Mouse (Mus musculus): ENCODE results near the gene Ifrd2. TPM values are rescaled to one million over a fixed set of nuclear protein-coding genes. Genes with fewer than 3 reads are reported as not detected.

Gene Ifrd2
- polyA plus RNA-seq, 1 experiment from 2014 or later, result 40.0 TPM

GRCm38 (mm10) chr9:107629901-107630425 lies 42.5 kb downstream of the Ifrd2 start:
- 16% methylated on average over 14 of the region's 14 CpGs for whole genome bisulfite sequencing
- peaks cover 84% of the 10 kb centered on the region for H3K4me1 ChIP-seq
- ATAC-seq (ENCODE audit: borderline replicate concordance, extremely low read depth, low FRiP score, low TSS enrichment), result no peak

DNA sequence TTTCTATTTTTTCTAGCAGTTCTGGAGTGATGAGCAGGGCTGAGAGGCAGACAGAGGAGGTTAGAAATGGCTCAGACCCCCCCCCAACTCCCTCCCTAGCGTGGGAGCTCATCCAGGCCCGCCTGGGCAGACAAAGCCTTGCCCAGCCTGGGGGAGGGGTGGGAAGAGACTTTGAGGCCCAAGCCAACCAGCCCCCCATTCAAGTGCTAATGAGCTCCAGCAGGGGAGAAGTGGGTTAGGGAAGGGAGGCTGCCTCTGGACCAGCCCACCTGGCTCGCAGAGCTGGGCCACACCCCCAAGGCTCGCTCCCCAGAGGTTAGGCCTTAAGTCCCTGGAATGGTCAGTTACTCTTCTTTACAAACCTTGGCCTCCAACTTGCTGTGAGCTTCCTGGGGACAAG lies 43.1 kb downstream of the Ifrd2 start:
- H3K4me3 ChIP-seq, result no peak overlapping the region

More at GRCm38 (mm10) chr9:107629901-107630425, 42.5 kb downstream of the Ifrd2 start:
- Histone ChIP-seq H3K36me3 (peaks cover 10% of the 10 kb centered on the region), H3K27me3 (no peaks in the 10 kb centered on the region), H3K9me3 (no peaks in the 10 kb centered on the region), H3K4me2 (peak overlapping the region; percentile 31), H3K27ac (peak overlapping the region; percentile 90), H3K4me3 (0 out of 2 replicates have a peak overlapping the region, but pooled peaks have one; percentile 1), H3K9ac (peak overlapping the region; percentile 30; the same call in 1 of the 2 replicates)

DNA sequence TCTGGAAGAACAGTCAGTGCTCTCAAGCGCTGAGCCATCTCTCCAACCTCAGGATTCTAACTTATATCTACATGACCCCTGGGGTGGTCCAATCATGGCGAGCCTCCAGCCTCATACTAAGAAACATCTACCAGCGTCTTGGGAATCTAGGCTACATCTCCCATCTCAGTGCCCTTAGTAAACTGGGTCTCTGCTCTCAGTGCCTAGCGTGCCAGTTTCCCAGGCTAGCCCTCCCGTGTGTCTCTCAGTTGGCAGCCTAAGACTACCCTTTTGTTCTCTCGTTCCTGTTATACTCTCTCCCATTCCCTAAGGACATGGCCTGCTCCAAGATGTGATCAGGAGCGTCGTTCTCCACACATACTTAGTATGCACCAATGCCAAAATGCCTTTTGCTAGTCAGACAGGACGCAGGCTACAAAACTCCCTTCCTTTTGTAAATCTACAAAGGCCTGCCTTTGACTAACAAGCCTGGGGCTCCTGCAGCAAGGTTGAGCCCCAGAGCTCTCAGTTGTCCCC lies 43.9 kb downstream of the Ifrd2 start:
- H3K36me3 ChIP-seq, result no peaks in the 10 kb centered on the region
- H3K9me3 ChIP-seq, result no peaks in the 10 kb centered on the region
- H3K4me2 ChIP-seq, result peak overlapping the region; percentile 98
- no peaks in the 10 kb centered on the region for H3K27me3 ChIP-seq
- peaks cover 77% of the 10 kb centered on the region for H3K4me1 ChIP-seq
- H3K9ac ChIP-seq, result no peak overlapping the region
- H3K4me3 ChIP-seq, result no peak overlapping the region
- H3K27ac ChIP-seq, result peak overlapping the region; percentile 90; the same call in 1 of the 2 replicates
- ATAC-seq (ENCODE audit: borderline replicate concordance, extremely low read depth, low FRiP score, low TSS enrichment), result no peak
- WGBS, result 73% methylated on average over 9 of the region's 9 CpGs

More for the DNA sequence above, 43.1 kb downstream of the Ifrd2 start:
- Histone ChIP-seq H3K9me3 (no peaks in the 10 kb centered on the region), H3K27me3 (no peaks in the 10 kb centered on the region), H3K4me1 (peaks cover 79% of the 10 kb centered on the region), H3K27ac (peak overlapping the region; percentile 90), H3K9ac (peak overlapping the region; percentile 30), H3K4me2 (peak overlapping the region; percentile 31), H3K36me3 (peaks cover 4% of the 10 kb centered on the region; the same call in 1 of the 2 replicates)
- ATAC-seq (ENCODE audit: borderline replicate concordance, extremely low read depth, low FRiP score, low TSS enrichment), result no peak
- WGBS, result 21% methylated on average over 4 of the region's 4 CpGs

DNA sequence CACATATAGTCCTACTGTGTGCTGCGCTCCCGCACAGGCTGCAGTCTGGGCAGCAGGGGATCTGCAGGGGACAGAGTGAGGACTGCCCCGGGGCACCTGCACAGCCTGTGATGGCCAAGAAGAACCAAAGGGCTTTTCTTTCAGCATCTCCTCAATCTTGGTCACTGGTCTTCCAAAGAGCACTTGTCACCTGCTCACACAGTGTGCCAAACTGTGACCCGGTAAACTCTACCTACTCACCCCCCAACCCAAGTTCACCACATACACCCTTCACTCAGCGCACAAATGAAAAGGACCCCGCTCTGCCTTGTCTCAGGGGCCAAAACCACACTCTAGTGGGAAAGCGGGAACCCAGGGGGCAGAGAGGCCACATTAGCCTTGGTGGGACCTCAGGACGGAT lies 44.4 kb downstream of the Ifrd2 start:
- H3K9ac ChIP-seq, result 0 out of 2 replicates have a peak overlapping the region, but pooled peaks have one; percentile 76
- ATAC-seq (ENCODE audit: borderline replicate concordance, extremely low read depth, low FRiP score, low TSS enrichment), result no peak
- peak overlapping the region; percentile 77; the same call in 1 of the 2 replicates for H3K4me3 ChIP-seq
- 95% methylated on average over 8 of the region's 8 CpGs for WGBS
- peak overlapping the region; percentile 98 for H3K4me2 ChIP-seq
- H3K27ac ChIP-seq, result peak overlapping the region; percentile 90; the same call in 1 of the 2 replicates
- H3K4me1 ChIP-seq, result peaks cover 73% of the 10 kb centered on the region
- no peaks in the 10 kb centered on the region for H3K27me3 ChIP-seq
- no peaks in the 10 kb centered on the region for H3K9me3 ChIP-seq
- no peaks in the 10 kb centered on the region for H3K36me3 ChIP-seq

- H3K27ac ChIP-seq, result peak overlapping the region; percentile 90
- peak overlapping the region; percentile 98 for H3K4me2 ChIP-seq
- peaks cover 66% of the 10 kb centered on the region for H3K4me1 ChIP-seq
- 53% methylated on average over 6 of the region's 6 CpGs for WGBS
- no peaks in the 10 kb centered on the region for H3K36me3 ChIP-seq
- H3K27me3 ChIP-seq, result no peaks in the 10 kb centered on the region
- H3K4me3 ChIP-seq, result peak overlapping the region; percentile 77
- peak overlapping the region; percentile 76 for H3K9ac ChIP-seq
- no peak for ATAC-seq (ENCODE audit: borderline replicate concordance, extremely low read depth, low FRiP score, low TSS enrichment)
- no peaks in the 10 kb centered on the region for H3K9me3 ChIP-seq
Observed at GRCm38 (mm10) chr9:107632478-107632877, 45.0 kb downstream of the Ifrd2 start.

DNA sequence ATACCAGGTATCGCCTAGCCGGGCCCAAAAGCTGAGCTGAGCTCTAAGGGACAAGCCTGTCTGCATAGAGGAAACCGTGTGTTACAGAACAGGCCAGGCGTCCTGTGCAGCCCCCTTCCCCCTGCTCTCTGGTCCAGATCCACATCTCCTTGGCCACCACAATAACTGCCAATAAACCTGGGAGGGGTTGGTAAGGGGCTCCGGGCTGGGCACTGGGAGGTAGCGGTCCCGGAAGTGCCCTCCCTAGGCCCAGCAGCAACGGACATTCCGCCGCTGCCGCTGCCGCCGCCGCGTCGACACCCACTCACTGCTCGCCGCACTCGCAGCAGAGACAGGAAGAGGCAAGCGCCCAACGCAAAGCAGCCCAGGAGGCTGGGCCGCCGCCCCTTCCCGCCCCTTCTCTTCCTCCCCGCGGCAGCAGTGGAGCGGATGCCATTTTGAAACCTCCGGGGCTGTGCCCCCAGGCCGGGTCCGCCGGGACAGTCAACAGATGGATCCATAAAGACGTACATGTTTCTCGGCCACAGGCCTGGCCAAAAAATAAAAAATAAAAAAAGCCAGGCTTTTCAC lies 45.7 kb downstream of the Ifrd2 start:
- ATAC-seq (ENCODE audit: borderline replicate concordance, extremely low read depth, low FRiP score, low TSS enrichment), result peak; percentile 55
- Histone ChIP-seq H3K27ac (peak overlapping the region; percentile 90), H3K4me1 (peaks cover 59% of the 10 kb centered on the region), H3K27me3 (no peaks in the 10 kb centered on the region), H3K4me2 (peak overlapping the region; percentile 98), H3K4me3 (peak overlapping the region; percentile 77), H3K9ac (peak overlapping the region; percentile 76), H3K36me3 (no peaks in the 10 kb centered on the region), H3K9me3 (no peaks in the 10 kb centered on the region)
- 2% methylated on average over 33 of the region's 33 CpGs for WGBS

DNA sequence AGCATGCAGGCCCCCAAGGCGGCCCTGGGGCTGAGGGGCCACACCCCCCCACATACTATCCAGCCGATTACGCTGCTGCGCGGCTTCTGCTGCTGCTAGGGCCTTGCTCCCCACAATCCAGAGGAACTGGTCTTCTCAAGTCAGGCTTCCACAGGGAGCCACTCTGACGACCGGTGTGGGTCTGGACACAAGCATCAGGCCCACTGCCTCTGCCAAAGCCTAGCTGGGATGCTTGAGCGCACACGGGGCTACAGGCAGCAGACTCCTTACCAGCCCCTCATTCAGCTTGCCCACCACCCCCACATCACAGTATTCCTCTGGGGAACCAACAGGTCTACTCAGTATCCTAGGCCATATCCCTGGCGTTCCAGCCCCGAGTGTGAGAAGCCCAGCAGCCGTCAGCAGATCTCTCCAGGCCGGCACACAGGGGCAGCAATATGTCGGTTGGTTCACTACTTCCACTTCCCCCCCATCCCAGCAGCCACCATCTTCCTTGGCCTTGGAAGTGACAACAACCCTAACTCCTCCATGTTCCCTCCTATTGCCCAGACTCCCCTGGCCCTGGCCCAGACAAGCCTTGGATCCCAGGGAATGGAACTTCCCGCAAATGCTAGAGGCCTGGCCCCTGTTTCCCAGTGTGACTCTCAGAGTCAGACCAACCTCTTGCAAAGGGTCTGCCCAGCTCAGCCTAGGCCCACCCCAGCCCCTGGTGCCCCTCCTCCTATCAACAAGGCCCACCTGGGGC lies 46.4 kb downstream of the Ifrd2 start:
- ATAC-seq (ENCODE audit: borderline replicate concordance, extremely low read depth, low FRiP score, low TSS enrichment), result 0 out of 2 replicates have a peak, but pooled peaks have one; percentile 5
- Histone ChIP-seq H3K36me3 (no peaks in the 10 kb centered on the region), H3K9ac (peak overlapping the region; percentile 76), H3K27me3 (no peaks in the 10 kb centered on the region), H3K4me1 (peaks cover 53% of the 10 kb centered on the region), H3K9me3 (no peaks in the 10 kb centered on the region), H3K4me3 (peak overlapping the region; percentile 77), H3K4me2 (peak overlapping the region; percentile 98), H3K27ac (peak overlapping the region; percentile 90)
- 0% methylated on average over 15 of the region's 15 CpGs for WGBS

DNA sequence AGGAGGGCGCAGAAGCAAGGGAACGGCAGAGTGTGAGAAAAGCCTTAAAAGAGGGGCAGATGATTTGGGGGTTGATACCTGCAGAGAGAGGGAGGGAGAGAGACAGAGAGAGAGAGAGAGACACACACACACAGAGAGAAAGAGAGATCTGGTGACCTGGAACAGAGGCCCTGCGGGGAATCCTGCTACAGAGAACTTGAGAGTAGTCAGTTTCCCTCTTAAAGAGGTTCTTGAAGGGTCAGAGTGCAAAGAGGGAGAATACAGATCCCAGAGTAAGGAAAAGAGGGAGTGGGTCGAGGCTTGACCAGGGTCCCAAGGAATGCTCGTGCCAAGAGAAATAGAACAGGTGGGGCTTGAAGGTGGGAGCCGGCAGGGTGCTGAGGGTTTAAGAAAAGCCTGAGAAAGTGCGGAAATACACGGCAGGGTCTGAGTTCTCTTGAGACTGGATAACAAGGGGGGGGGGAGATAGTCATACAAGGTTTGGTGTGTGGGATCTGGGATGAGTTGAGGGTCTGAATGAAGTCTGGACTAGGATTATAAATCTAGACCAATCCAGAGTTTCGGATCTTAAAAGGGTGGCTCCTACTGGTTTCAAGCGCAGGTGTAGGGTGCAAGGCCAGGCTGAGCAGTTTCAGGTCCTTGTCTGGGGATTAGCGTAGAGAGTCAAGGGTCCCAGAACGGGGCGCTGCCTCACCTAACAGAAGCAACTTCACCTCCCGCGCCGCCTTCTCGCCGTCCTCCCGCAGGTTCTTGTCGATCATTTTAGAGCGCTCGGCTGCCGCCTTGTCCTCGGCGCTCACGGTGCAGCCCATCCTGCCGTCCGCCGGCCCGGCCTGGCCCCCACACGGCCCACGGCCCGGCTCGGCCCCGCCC lies 47.2 kb downstream of the Ifrd2 start:
- H3K9ac ChIP-seq, result peak overlapping the region; percentile 76
- no peaks in the 10 kb centered on the region for H3K9me3 ChIP-seq
- H3K4me1 ChIP-seq, result peaks cover 45% of the 10 kb centered on the region
- peak overlapping the region; percentile 90 for H3K27ac ChIP-seq
- peak; percentile 1; the same call in 1 of the 2 replicates for ATAC-seq (ENCODE audit: borderline replicate concordance, extremely low read depth, low FRiP score, low TSS enrichment)
- no peaks in the 10 kb centered on the region for H3K36me3 ChIP-seq
- peak overlapping the region; percentile 77 for H3K4me3 ChIP-seq
- WGBS, result under 1% methylated on average over 35 of the region's 35 CpGs
- no peaks in the 10 kb centered on the region for H3K27me3 ChIP-seq
- peak overlapping the region; percentile 98 for H3K4me2 ChIP-seq

GRCm38 (mm10) chr9:107635279-107636028 lies 48.0 kb downstream of the Ifrd2 start, which contains the start of gene Gnai2:
Gnai2 (minus strand) TSS chr9:107635367.
- H3K27ac ChIP-seq, result peak within 1 kb of the TSS; percentile 90
- ATAC-seq (ENCODE audit: borderline replicate concordance, extremely low read depth, low FRiP score, low TSS enrichment), result peak; percentile 96
- peak within 1 kb of the TSS; percentile 76 for H3K9ac ChIP-seq
- H3K4me3 ChIP-seq, result peak within 1 kb of the TSS; percentile 77
- H3K9me3 ChIP-seq, result no peaks in the 10 kb centered on the region
- H3K4me2 ChIP-seq, result peak within 1 kb of the TSS; percentile 98
- peaks cover 37% of the 10 kb centered on the region for H3K4me1 ChIP-seq
- H3K27me3 ChIP-seq, result no peaks in the 10 kb centered on the region
- 3% methylated on average over 38 of the region's 38 CpGs for WGBS
- no peaks in the 10 kb centered on the region for H3K36me3 ChIP-seq

DNA sequence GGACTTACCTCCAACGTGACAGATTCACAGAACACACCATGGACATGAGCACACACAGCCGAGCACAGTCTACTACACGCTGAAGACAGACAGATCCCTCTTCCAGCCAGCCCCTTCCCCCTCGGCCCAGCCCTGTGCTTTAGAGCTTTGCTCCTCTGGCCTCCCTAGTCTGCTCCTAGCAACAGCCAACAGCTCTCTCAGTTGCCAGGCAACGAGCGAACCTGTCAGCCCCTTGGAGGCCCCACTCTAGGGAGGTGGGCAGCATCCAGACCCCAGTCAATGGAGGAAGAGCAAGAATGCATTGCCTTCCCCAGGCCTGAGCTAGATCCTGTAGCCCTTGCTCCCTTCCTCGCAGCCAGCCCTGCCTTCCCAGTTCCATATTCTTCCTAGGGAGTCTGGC lies 49.6 kb downstream of the Ifrd2 start:
- no peak for ATAC-seq (ENCODE audit: borderline replicate concordance, extremely low read depth, low FRiP score, low TSS enrichment)
- Histone ChIP-seq H3K9me3 (no peaks in the 10 kb centered on the region), H3K27ac (no peak overlapping the region), H3K4me3 (no peak overlapping the region), H3K4me1 (peaks cover 20% of the 10 kb centered on the region), H3K9ac (no peak overlapping the region), H3K27me3 (no peaks in the 10 kb centered on the region), H3K4me2 (no peak overlapping the region), H3K36me3 (no peaks in the 10 kb centered on the region)
- 24% methylated on average over 7 of the region's 7 CpGs for WGBS
